Mouse (Mus musculus) forebrain, embryonic 15.5 days (tissue): ENCODE measurements around the gene Cyth3. TPM values are rescaled to one million over a fixed set of nuclear protein-coding genes. Genes with fewer than 3 reads are reported as not detected.

Experiments
- ATAC-seq: fragments of 200-750 bp; cut with Nextera tagmentation; replicated peaks from 2 replicates; pipeline ENCODE4 v1.8.0; 2017; ENCODE audit warnings: mild to moderate bottlenecking, moderate TSS enrichment, moderate library complexity
- H3K27ac ChIP-seq: fragments of 300-500 bp; sonication (generic); replicated peaks from 2 replicates; pipeline ENCODE4 v1.5.1; 2015; ENCODE audit warnings: mild to moderate bottlenecking, inconsistent platforms
- H3K27me3 ChIP-seq: fragments of 300-500 bp; sonication (generic); 2 replicates; pipeline ENCODE4 v1.6.1; 2015; ENCODE audit warnings: inconsistent platforms
- H3K36me3 ChIP-seq: fragments of 300-500 bp; sonication (generic); 2 replicates; pipeline ENCODE4 v1.6.1; 2015; ENCODE audit warnings: mild to moderate bottlenecking, inconsistent platforms
- H3K4me1 ChIP-seq: fragments of 300-500 bp; sonication (generic); 2 replicates; pipeline ENCODE4 v1.6.1; 2015; ENCODE audit warnings: inconsistent platforms
- H3K4me2 ChIP-seq: fragments of 300-500 bp; sonication (generic); replicated peaks from 2 replicates; pipeline ENCODE4 v1.6.1; 2015; ENCODE audit warnings: mild to moderate bottlenecking, inconsistent platforms
- H3K4me3 ChIP-seq: fragments of 300-500 bp; sonication (generic); 2 replicates; pipeline ENCODE4 v1.5.1; 2015; ENCODE audit warnings: mild to moderate bottlenecking, inconsistent platforms
- H3K9ac ChIP-seq: fragments of 300-500 bp; sonication (generic); replicated peaks from 2 replicates; pipeline ENCODE4 v1.6.1; 2015; ENCODE audit warnings: mild to moderate bottlenecking, inconsistent platforms
- H3K9me3 ChIP-seq: fragments of 300-500 bp; sonication (generic); 2 replicates; pipeline ENCODE4 v1.6.1; 2016; ENCODE audit warnings: inconsistent platforms
- WGBS: fragments of 180-500 bp; shearing (Covaris S2); methylation state at CpG from one replicate; pipeline ENCODE4 v1.1.7; 2015; ENCODE audit warnings: mixed read lengths; 5-methylcytosine and 5-hydroxymethylcytosine counted together
- polyA plus RNA-seq: library from polyadenylated mRNA; unstranded; fragments of >200 nt; fragmentation: Nextera tagmentation; extraction: Ambion mirVana; gene quantifications from 2 replicates; pipeline ENCODE4 v1.2.1, GENCODE M21; 2015

Cyth3 gene
- polyA plus RNA-seq, 1 experiment from 2014 or later, result 42.6 TPM

DNA sequence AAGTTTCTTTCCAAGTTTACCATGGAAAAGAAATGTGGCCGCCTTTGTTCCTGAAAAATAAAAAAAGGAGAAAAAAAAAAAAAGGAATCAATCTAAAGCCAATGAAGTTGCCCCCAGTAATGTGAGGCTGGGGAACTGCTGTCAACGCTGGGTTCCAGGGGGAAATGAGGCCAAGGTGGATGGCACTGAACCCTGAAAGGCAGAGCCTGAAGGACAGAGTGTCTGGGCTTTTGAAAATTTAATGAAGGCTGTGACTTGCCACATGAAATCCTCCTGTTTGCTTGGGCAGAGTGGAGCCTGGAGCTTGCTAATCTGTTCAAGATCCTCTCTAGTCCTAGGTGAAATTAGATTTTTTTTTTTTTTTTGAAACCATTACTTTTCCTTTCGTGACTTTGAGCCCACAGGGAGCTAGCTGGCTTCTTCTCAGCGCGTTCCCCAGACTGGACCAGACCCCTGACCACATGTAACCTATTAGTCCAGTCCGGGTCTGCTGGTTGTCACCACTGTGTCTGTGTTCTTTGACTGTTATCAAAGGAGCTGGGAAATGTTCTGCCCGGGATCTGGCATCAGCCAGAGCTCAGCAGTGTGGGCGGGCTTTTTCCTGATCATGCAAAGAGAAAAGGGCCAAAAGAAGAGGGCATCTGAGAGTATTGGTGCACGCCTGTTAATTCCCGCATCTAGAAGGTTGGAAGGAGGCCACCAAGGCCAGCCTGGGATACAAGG lies 4.6 kb upstream of the Cyth3 start:
- no peak for ATAC-seq
- 68% methylated on average over 10 of the region's 10 CpGs for WGBS
- Histone ChIP-seq H3K4me3 (no peak overlapping the region), H3K9ac (no peak overlapping the region), H3K4me2 (no peak overlapping the region), H3K4me1 (peaks cover 9% of the 10 kb centered on the region), H3K36me3 (no peaks in the 10 kb centered on the region), H3K9me3 (no peaks in the 10 kb centered on the region), H3K27me3 (no peaks in the 10 kb centered on the region), H3K27ac (no peak overlapping the region)

DNA sequence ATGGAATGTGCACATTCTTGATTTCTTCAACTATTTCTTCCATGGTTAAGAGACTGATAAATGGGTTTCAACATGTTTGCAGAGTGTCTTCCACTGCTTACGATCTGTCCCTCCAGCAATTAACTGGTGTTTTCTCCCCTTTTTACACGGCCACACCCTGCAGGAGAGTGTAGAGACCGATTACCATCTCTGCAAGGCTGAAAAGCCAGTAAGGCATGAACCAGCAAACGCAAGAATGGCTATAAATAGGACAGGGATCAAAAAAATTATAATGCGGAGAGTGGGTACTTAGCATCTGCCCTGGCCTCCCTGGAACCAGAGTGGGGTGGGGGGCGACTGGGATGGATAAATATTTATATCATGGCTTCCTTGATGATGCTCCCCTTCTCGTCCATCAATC lies 3.7 kb upstream of the Cyth3 start:
- Histone ChIP-seq H3K4me1 (peaks cover 18% of the 10 kb centered on the region), H3K9me3 (no peaks in the 10 kb centered on the region), H3K9ac (no peak overlapping the region), H3K36me3 (no peaks in the 10 kb centered on the region), H3K4me3 (no peak overlapping the region), H3K27ac (no peak overlapping the region), H3K4me2 (no peak overlapping the region), H3K27me3 (no peaks in the 10 kb centered on the region)
- no peak for ATAC-seq
- WGBS, result 74% methylated on average over 7 of the region's 7 CpGs

DNA sequence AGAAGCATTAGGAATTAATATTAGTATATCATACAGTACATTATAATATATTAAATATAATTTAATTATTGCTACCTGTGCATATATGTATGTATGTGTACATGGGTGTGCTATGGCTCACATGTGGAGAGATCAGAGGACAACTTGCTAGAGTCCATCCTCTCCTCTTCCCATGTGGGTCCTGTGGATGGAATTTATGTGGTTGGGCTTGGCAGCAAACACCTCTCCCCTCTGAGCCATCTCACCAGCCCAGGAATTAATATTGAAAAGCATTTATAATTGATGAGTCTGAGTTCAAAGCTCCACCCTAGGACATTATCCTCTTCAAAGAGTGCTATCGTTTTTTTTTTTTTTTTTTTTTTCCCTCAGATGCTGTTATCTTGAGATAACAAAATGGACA lies 2.1 kb upstream of the Cyth3 start:
- Histone ChIP-seq H3K4me3 (no peak overlapping the region), H3K27me3 (no peaks in the 10 kb centered on the region), H3K27ac (no peak overlapping the region), H3K4me2 (no peak overlapping the region), H3K36me3 (no peaks in the 10 kb centered on the region), H3K4me1 (peaks cover 26% of the 10 kb centered on the region), H3K9ac (no peak overlapping the region), H3K9me3 (no peaks in the 10 kb centered on the region)
- ATAC-seq, result no peak
- WGBS, result 75% methylated on average over 1 of the region's 1 CpGs

DNA sequence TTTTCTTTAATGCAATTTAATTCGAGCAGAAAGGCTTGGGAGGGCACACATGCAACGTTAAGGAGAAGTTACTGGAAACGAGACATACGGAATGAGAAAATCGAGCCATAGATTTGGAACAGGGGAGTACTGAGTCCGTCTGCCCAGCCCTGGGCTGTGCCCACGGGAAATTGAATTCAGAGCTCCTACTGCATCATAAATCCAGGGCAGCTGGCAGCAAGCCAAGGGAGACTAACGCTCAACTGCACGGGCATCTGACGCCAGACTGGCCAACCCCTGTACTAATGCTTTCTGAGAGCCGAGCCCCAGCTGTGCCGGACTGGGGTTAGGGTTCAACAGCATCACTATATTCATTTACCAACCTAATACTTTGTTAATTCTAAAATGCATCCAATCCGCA lies 1.3 kb upstream of the Cyth3 start:
- H3K27me3 ChIP-seq, result no peaks in the 10 kb centered on the region
- no peak for ATAC-seq
- no peak overlapping the region for H3K27ac ChIP-seq
- H3K4me2 ChIP-seq, result no peak overlapping the region
- H3K36me3 ChIP-seq, result no peaks in the 10 kb centered on the region
- H3K4me3 ChIP-seq, result no peak overlapping the region
- peaks cover 26% of the 10 kb centered on the region for H3K4me1 ChIP-seq
- no peak overlapping the region for H3K9ac ChIP-seq
- no peaks in the 10 kb centered on the region for H3K9me3 ChIP-seq
- WGBS, result 41% methylated on average over 13 of the region's 13 CpGs

DNA sequence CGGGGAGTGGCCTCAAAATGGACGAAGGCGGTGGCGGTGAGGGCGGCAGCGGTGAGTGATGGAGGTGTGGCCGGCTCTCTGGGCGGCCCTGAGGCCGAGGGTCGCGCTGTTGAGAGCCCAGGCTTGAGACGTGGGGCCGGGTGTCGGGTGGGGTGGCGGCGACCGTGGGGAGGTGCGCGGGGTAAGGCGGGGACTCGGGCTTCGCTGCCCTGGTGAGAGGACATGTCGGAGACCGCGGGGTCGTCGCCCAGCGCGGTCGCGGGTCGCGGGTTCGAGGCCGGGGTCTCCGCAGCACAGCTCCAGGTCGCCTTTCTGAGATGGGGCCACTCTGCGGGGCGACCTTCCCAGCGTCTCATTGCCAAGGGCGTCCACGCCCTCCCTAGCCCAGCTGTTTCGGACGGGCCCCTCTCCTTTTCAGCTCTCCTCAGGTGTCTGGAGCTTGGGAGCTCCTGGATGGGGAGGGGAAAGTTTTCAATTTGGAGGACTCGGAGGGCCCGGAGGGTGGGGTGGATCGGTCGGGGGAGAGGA lies 440 bp downstream of the Cyth3 start:
- peak overlapping the region; percentile 68 for H3K4me3 ChIP-seq
- no peaks in the 10 kb centered on the region for H3K36me3 ChIP-seq
- under 1% methylated on average over 48 of the region's 48 CpGs for WGBS
- H3K9me3 ChIP-seq, result no peaks in the 10 kb centered on the region
- no peaks in the 10 kb centered on the region for H3K27me3 ChIP-seq
- peak overlapping the region; percentile 51 for H3K27ac ChIP-seq
- peak; percentile 84 for ATAC-seq
- H3K4me1 ChIP-seq, result peaks cover 26% of the 10 kb centered on the region
- peak overlapping the region; percentile 70 for H3K9ac ChIP-seq
- H3K4me2 ChIP-seq, result peak overlapping the region; percentile 72

DNA sequence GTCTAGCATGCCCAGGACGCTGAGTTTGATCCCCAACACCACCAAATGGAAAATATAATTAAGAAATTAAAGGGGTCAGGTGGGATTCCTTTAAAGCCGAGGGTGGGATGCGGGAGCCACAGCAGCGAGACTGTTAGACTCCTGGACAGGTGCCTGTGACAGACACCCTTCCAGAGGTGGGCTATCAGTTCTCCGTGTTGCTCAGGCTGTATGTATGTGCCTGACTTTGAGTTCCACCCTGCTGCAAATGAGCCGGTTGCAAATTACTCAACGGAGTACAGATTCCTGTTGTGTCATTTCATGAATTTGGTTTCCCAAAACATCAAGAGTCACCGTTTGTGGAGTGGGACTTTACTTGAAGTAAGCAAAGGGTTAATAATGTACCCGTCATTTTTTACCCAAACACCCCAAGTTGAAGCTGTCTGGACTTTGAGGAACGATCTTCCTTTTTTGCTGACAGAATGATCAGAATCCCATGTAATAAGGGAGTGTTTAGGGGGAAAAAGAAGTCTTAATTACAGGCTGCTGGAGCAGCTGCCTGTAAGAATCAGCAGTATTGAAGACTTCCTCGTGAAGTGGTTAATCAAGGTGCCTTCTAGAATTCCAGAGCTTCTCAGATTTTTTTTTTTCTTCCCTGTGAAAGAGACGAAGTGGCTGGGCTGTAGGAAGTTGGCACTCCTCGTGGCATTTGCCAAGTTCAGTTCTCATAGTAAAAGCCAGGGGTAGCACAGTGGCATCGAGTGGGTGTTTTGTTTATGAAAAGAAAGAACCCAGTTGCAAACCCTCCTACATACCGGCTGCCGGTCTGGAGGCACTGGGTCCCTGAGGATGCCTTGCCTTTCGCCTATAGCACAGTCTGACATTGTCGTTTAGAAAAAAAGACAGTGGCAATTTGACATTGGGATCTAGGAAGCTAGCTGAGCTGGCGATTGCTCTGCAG lies 1.4 kb downstream of the Cyth3 start:
- ATAC-seq, result no peak
- H3K9me3 ChIP-seq, result no peaks in the 10 kb centered on the region
- 41% methylated on average over 19 of the region's 19 CpGs for WGBS

DNA sequence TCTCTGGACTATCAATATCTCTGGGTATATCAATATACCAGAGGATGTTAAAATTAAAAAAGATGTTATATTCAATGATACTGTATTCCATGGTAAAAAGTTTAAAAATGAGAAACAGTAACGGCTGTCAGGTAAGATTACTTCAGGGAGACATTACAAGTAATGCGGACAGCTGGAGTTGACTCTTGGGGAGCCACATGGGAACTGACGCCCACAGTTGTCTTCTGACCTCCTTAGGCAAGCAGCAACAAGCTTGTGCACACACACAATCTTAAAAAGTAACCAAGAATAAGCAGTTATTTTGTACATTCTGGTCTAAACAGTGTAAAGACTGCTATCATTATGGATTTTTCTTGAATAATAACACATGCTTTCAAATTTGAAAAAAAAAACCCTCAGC lies 2.2 kb downstream of the Cyth3 start:
- 91% methylated on average over 3 of the region's 3 CpGs for WGBS
- Histone ChIP-seq H3K9ac (no peak overlapping the region), H3K4me1 (peaks cover 26% of the 10 kb centered on the region), H3K4me2 (no peak overlapping the region), H3K4me3 (no peak overlapping the region), H3K9me3 (no peaks in the 10 kb centered on the region), H3K36me3 (no peaks in the 10 kb centered on the region), H3K27ac (no peak overlapping the region), H3K27me3 (no peaks in the 10 kb centered on the region)
- ATAC-seq, result no peak

More for the DNA sequence above, 1.4 kb downstream of the Cyth3 start:
- peak overlapping the region; percentile 70; the same call in 1 of the 2 replicates for H3K9ac ChIP-seq
- H3K4me2 ChIP-seq, result peak overlapping the region; percentile 72
- H3K27ac ChIP-seq, result 0 out of 2 replicates have a peak overlapping the region, but pooled peaks have one; percentile 12
- no peaks in the 10 kb centered on the region for H3K36me3 ChIP-seq
- no peaks in the 10 kb centered on the region for H3K27me3 ChIP-seq
- H3K4me1 ChIP-seq, result peaks cover 26% of the 10 kb centered on the region
- peak overlapping the region; percentile 68 for H3K4me3 ChIP-seq

DNA sequence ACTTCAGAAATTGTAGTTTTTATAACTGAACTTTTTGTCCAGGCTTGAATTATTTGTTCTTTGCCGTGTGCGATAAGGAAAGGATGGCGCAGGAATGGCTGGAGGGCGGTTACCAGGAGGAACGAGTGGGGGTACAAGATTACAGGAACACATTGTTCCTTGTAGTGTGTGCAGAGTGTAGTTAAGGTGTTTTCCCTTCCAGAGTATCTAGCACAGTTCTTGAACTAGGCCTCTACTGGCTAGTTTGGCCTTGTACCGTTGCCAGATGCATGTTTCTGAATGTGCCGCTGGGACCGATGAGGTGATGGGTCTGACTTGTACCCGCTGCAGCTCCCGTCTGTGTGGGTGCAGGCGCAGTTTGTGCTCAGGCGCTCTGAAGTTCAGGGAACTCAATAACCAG lies 3.2 kb downstream of the Cyth3 start:
- H3K4me2 ChIP-seq, result no peak overlapping the region
- no peak for ATAC-seq
- H3K9me3 ChIP-seq, result no peaks in the 10 kb centered on the region
- no peak overlapping the region for H3K4me3 ChIP-seq
- 88% methylated on average over 12 of the region's 12 CpGs for WGBS
- no peak overlapping the region for H3K27ac ChIP-seq
- no peaks in the 10 kb centered on the region for H3K36me3 ChIP-seq
- peaks cover 26% of the 10 kb centered on the region for H3K4me1 ChIP-seq
- no peak overlapping the region for H3K9ac ChIP-seq
- H3K27me3 ChIP-seq, result no peaks in the 10 kb centered on the region

DNA sequence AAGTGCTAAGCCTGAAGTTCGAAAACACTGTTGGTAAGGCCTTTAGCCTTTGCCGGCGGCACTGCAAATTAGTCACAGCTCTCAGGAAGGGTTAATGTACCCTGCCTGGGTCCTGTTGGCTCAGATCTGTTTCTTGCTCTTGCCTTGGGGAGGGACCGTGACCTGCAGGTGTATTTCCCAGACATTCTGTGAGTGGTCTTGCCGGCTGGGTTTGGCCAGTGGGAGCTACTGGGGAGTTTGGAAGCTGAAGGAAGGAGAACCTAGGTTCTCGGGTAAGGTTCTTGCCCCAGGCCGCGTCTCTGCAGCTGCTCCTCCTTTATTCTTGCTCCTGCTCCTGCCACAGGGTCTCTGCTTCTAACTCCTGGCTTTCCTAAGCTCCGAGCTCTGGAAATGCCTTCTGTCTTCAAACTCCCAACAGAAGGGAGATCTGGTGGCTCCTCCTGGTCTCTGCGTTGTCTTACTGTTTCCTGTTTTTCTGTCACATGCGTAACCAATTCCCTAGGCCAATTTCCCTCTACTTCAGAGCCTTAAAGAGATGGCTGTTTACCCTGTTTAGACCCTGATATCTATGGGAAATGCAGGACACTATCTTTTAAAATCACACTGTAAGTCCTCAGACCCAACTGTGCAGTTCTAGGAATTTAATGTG lies 3.8 kb downstream of the Cyth3 start:
- Histone ChIP-seq H3K27ac (no peak overlapping the region), H3K36me3 (no peaks in the 10 kb centered on the region), H3K4me1 (peaks cover 23% of the 10 kb centered on the region), H3K9ac (no peak overlapping the region), H3K9me3 (no peaks in the 10 kb centered on the region), H3K4me3 (no peak overlapping the region), H3K4me2 (no peak overlapping the region), H3K27me3 (no peaks in the 10 kb centered on the region)
- 76% methylated on average over 11 of the region's 11 CpGs for WGBS
- ATAC-seq, result no peak

DNA sequence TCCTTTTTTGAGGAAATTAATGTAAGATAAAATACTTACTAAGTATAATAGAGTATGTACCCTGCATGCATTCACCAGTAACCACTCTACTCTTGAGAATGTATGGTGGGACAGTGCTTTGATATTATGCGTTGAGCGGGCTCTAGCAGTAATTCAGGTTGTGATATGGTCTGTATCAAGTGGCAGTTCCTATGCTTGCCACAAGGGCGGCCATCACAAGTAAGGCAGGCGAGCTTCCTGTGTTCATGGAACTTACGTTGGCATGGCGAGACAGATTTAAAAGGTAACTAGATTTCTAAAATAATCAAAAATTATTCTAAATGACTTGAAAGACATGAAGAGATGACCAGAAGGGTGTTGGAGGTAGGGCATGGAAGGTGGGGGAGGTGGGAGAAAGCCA lies 5.3 kb downstream of the Cyth3 start:
- Histone ChIP-seq H3K9ac (no peak overlapping the region), H3K9me3 (no peaks in the 10 kb centered on the region), H3K4me3 (no peak overlapping the region), H3K4me2 (no peak overlapping the region), H3K36me3 (no peaks in the 10 kb centered on the region), H3K27me3 (no peaks in the 10 kb centered on the region), H3K27ac (no peak overlapping the region), H3K4me1 (peaks cover 17% of the 10 kb centered on the region)
- no peak for ATAC-seq
- 95% methylated on average over 6 of the region's 6 CpGs for WGBS

DNA sequence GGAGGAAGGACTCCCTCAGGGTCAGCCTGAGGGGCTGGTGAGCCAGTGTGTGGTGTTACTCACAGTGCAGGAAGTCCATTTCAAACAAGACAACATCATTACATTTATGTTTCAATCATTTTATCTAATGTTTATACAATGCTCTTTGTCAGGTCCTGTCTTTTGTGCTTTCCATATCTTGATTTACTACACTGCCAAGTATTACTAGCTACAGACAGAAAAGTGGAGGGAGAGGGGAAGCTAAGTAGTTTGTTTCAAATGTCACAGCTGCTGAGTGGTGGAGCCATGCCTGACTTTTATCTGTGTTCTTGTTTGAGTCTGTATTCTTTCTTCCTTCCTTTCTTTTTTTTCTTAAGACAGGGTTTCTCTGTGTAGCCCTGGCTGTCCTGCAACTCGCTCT lies 5.7 kb downstream of the Cyth3 start:
- no peak for ATAC-seq
- no peak overlapping the region for H3K4me2 ChIP-seq
- no peak overlapping the region for H3K9ac ChIP-seq
- no peaks in the 10 kb centered on the region for H3K27me3 ChIP-seq
- peaks cover 15% of the 10 kb centered on the region for H3K4me1 ChIP-seq
- H3K4me3 ChIP-seq, result no peak overlapping the region
- H3K27ac ChIP-seq, result no peak overlapping the region
- H3K9me3 ChIP-seq, result no peaks in the 10 kb centered on the region
- H3K36me3 ChIP-seq, result no peaks in the 10 kb centered on the region
- WGBS, result 86% methylated on average over 1 of the region's 1 CpGs

DNA sequence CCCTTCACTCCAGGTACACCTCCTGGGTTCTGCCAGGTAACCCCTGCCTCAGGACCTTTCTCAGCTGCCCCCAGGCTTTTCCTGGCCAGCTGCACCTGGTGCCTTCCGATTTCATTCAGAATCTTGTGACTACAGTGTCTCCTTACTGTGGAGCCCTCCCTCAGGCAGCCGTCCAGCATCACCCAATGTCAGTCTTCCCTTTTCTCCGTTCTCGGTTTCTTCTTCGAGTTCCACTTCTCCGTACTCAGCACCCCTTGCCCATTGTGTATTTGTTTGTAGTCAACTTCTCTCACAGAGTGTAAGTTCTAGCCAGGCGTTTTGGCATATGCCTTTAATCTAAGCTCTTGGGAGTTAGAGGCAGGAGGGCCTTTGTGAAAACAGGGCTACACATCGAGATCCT lies 7.4 kb downstream of the Cyth3 start:
- no peak overlapping the region for H3K9ac ChIP-seq
- 94% methylated on average over 8 of the region's 8 CpGs for WGBS
- ATAC-seq, result no peak

More for the DNA sequence above, 7.4 kb downstream of the Cyth3 start:
- Histone ChIP-seq H3K9me3 (no peaks in the 10 kb centered on the region), H3K27ac (no peak overlapping the region), H3K4me2 (no peak overlapping the region), H3K4me3 (no peak overlapping the region), H3K36me3 (no peaks in the 10 kb centered on the region), H3K4me1 (peaks cover 6% of the 10 kb centered on the region; the same call in 1 of the 2 replicates), H3K27me3 (no peaks in the 10 kb centered on the region)
